Mouse (Mus musculus) cerebellum, postnatal 25 days (tissue): ENCODE measurements around the gene Slc22a7.

Experiments
- DNase-seq, 2 experiments: peaks; one replicate each; pipeline ENCODE4 v3.0.0; 2021; ENCODE audit warnings: mixed read lengths in 2 of 2

Gene Slc22a7

GRCm38 (mm10) chr17:46438298-46438873 is at the start of gene Slc22a7:
Gene Slc22a7, minus strand, starts transcription at chr17:46438457.
- no peak for DNase-seq

GRCm38 (mm10) chr17:46487431-46487830 is 49.2 kb upstream of the Slc22a7 start, which contains the start of gene Ttbk1:
Gene Ttbk1, minus strand, starts transcription at chr17:46487675.
- DNase-seq, result peak; percentile 82 to 90

GRCm38 (mm10) chr17:46486995-46487394 is 48.7 kb upstream of the Slc22a7 start:
- DNase-seq, result no peak

GRCm38 (mm10) chr17:46484461-46484875 is 46.2 kb upstream of the Slc22a7 start:
- peak; percentile 61 to 67 for DNase-seq

GRCm38 (mm10) chr17:46484021-46484431 is 45.8 kb upstream of the Slc22a7 start:
- DNase-seq, result peak; percentile 66 to 71

- DNase-seq, result peak; percentile 82 to 84
Observed at GRCm38 (mm10) chr17:46483561-46484001, 45.3 kb upstream of the Slc22a7 start.

GRCm38 (mm10) chr17:46477286-46477685 is 39.0 kb upstream of the Slc22a7 start:
- no peak for DNase-seq

- DNase-seq, result no peak
Observed at GRCm38 (mm10) chr17:46476601-46477000, 38.3 kb upstream of the Slc22a7 start.

GRCm38 (mm10) chr17:46467830-46468229 is 29.6 kb upstream of the Slc22a7 start:
- DNase-seq, result peak; percentile 57 to 71

- no peak for DNase-seq
Observed at GRCm38 (mm10) chr17:46462226-46462625, 24.0 kb upstream of the Slc22a7 start.

- DNase-seq, result no peak
Observed at GRCm38 (mm10) chr17:46461347-46461746, 23.1 kb upstream of the Slc22a7 start.

- DNase-seq, result no peak
Observed at GRCm38 (mm10) chr17:46460673-46461072, 22.4 kb upstream of the Slc22a7 start.

- no peak for DNase-seq
Observed at GRCm38 (mm10) chr17:46458439-46458838, 20.2 kb upstream of the Slc22a7 start.

GRCm38 (mm10) chr17:46457791-46458190 is 19.5 kb upstream of the Slc22a7 start:
- DNase-seq, result peak; percentile 46 to 73

GRCm38 (mm10) chr17:46455110-46455691 is 16.9 kb upstream of the Slc22a7 start:
- peak in 1 of 2 experiments; percentile 56 for DNase-seq

GRCm38 (mm10) chr17:46454539-46454938 is 16.3 kb upstream of the Slc22a7 start:
- DNase-seq, result no peak

GRCm38 (mm10) chr17:46453970-46454411 is 15.7 kb upstream of the Slc22a7 start:
- no peak for DNase-seq

GRCm38 (mm10) chr17:46453302-46453948 is 15.2 kb upstream of the Slc22a7 start:
- DNase-seq, result no peak

GRCm38 (mm10) chr17:46452683-46453082 is 14.4 kb upstream of the Slc22a7 start:
- no peak for DNase-seq

- no peak for DNase-seq
Observed at GRCm38 (mm10) chr17:46446264-46446663, 8.0 kb upstream of the Slc22a7 start.

GRCm38 (mm10) chr17:46444839-46445579 is 6.8 kb upstream of the Slc22a7 start:
- no peak for DNase-seq

GRCm38 (mm10) chr17:46439176-46439575 is 919 bp upstream of the Slc22a7 start:
- DNase-seq, result no peak
